Mouse (Mus musculus) layer of hippocampus, postnatal 14 days (tissue): Measurements from ENCODE around the gene Srgap1. TPM values are rescaled to one million over a fixed set of nuclear protein-coding genes. Genes with fewer than 3 reads are reported as not detected.
"Not testable (repeated sequence)": the region's sequence is repeated elsewhere in the genome, so short reads cannot be mapped to it uniquely, and the experiment has no call there.

ENCODE experiments used
- DNase-seq, 2 experiments: peaks; one replicate each; pipeline ENCODE4 v3.0.0; 2021 to 2022; ENCODE audit warnings: low spot score in 2 of 2, mixed read lengths in 1 of 2
- total RNA-seq, 2 experiments: library from RNA; stranded (reverse); gene quantifications; 2 replicates each; pipeline ENCODE4 v1.2.3; 2021

Gene Srgap1
- total RNA-seq, 2 experiments from 2014 or later = 19.0 to 23.4 TPM

DNA sequence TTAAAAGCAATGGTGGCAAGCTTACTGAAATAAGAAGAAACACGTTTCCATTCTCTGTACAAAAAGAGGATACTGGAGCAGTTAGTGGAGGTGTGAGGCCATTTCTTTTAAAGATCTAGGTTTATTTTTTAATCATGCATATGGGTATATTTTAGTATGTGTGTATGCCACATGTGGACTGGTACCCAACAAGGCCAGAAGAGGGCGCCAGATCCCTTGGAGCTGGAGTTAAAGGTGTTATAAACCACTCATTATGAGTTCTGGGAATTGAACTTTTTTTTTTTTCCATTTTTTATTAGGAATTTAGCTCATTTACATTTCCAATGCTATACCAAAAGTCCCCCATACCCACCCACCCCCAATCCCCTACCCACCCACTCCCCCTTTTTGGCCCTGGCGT is 279.8 kb downstream of the Srgap1 start:
- not testable (repeated sequence) for DNase-seq

DNA sequence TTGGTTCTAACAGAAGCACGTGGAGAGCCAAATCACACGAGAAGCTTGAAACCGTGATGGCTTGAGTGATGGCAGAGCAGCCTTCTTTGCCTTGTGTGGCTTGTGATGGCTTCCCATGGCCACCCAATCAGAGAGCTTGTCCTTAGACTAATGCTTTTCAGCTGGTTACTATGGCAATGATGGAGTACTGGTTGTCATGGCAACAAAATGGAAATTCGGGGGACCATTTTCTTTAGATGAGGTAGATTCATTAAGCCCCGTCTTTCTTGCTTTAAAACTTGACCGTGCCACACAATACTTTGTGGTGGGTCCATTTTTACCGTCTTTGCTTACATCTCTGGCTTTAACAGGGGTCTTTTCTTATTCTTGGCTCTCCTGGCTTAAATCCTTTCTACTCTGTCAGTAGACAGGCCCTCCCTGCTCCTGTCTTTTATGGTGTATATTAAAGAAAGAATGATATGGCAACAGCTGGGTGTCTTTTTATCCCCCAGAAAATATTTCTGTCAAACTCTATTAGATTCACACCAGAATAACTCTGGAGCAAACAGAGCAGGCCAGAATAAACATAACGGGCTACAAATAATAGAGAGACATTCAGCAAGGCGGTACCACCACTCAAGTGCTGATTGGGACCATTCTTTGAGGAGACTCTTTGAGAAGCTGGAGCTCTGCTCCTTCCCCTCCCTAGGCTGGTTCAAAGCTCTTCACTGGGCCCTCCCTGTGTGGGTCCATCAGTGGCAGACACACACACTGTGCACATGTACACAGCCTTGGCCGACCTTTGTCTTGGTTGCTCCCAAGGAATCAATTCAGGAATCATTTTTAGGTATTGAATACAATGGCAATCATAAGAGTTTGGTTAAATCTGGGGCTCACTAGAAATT is 281.7 kb downstream of the Srgap1 start:
- DNase-seq = peak; percentile 32 to 71

DNA sequence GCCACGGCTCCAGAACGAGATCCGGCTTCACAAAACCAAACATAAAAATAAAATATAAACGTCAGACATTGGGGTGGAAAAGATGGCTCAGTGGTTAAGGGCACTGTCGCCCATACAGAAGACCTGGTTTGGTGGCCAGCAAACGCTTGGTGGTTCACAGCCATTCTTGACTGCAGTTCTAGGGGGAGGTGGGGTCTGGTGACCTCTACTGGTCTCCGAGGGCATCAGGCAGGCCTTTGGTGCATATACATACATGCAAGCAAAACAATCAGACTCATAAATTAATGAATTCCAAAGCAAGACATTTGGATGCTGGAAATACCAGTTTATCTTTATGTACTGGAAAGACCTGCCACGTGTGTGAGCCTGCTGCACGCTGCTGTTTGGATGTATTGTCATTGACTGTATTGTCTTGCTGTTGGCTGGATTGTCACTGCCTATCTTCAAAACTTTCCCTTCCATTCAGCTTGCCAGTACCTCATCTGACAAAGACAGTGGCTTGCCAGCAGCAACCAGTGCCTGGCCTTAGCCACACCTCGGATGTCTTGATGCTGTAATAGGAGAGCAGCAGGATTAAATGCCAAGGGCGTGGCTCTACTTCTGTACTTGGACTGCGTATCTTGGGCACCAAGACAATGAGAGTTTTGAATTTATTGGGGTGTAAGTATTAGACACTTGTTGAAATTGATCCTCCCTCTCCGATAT is 282.5 kb downstream of the Srgap1 start:
- DNase-seq = no peak

DNA sequence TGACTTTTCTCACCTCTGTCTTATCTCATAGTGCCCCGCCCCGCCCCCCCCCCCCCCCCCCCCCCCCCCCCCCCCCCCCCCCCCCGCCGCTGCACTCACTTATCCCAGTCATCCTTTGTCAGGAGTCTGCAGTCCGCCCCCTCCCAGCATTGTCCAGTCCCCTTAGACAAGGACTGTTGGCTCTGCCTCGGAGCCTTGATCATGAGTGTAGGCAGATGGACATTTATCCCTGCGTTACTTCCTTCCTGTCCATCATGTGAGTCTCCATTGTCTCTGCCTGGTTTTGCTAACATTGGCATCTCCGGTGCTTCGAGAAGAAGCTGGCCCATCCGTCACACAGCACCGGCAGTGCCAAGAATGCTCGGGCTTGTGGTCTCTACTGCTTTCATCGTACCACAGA is 283.9 kb downstream of the Srgap1 start:
- DNase-seq = no peak

DNA sequence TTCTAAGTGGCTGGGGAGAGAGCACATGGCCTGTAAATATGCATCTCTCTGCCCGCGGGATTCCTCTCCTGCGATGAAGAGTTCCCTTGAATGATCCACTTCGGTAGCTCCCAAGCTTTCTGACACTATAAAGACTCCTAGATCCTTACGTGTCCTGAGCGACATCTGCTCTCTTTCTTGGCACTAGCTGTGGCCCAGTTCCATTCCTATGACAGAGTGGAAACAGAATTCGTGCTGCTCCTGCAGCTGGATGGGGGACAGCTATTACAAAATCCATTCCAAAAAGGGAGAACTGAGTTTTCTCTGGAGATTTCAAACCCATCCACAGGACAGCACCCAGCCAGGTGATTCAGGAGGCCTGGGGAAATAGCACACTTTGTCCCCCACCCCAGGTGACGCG is 285.0 kb downstream of the Srgap1 start:
- DNase-seq = no peak

DNA sequence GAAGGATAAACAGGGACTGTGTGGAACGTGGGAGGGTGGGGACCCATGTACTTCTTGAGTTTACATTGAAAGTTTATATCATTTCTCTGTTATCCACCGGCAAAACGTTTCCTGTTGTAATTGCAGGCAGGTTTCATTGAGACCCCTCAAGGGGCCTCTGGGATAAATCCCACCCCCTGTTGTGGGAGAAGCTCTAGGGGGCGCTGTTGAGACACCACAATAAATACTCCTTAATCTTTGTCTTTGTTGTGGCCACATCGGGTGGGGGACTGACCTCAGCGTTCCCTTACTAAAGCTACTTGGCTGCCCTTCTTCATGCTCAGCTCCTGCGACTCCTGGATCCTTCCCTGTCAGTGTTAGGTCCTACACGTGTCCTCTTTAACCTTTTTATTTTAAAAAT is 288.0 kb downstream of the Srgap1 start:
- DNase-seq = no peak

DNA sequence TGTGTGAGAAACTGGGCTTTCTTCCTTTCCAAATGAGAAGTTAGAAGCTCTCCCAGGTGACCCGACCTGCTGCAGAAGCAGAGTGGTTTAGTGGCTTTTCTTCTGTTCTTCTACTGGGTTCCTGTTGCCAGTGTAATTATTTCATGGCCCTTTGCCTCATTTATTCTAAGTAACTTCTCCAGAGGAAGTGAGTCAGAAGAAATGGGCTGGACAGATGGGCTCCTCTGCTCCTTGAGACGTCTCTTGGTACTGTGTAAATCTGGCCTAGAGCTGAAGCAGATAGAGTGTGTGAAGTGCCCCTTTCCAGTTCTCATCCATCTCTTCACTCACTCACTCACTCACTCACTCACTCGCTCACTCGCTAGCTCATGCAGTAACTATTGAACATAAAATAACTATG is 290.4 kb downstream of the Srgap1 start:
- DNase-seq = no peak

DNA sequence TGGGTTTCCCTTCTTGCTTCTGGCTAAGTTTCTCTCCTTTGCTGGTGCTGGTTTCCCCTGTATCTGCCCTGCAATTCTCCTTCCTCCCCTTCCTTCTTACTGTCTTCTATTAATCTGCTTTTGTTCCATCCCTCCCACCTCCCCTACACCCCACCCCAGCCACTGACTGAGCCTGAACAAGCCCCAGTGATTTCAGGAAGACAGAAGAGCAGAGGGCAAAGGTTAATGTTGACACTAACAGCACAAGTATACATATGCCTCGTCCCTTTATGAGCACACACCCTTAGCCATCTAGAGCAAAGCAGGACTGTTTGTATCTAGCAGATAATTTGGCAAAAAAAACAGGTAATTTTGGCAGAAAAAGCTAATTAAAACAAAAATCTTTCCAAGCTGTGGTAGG is 291.3 kb downstream of the Srgap1 start:
- DNase-seq = no peak

DNA sequence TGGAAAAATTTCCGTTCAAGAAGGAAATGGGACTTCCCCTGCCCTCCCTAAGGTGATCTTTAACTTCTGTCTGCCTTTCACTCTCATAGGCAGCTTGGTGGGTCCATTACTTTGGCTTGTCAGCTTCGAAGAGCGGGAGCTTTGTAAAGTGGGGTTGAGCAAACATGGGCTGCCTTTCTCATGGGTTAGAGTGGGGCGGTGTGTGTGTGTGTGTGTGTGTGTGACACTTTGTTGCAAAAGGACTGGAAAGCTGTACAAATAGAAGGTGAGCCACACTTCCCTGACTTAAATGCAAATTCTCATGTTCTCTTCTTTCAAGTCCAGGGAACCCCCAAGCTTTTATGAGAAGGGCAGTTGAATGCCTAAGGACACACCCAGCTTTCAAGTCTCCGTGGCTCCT is 292.9 kb downstream of the Srgap1 start:
- no peak for DNase-seq

DNA sequence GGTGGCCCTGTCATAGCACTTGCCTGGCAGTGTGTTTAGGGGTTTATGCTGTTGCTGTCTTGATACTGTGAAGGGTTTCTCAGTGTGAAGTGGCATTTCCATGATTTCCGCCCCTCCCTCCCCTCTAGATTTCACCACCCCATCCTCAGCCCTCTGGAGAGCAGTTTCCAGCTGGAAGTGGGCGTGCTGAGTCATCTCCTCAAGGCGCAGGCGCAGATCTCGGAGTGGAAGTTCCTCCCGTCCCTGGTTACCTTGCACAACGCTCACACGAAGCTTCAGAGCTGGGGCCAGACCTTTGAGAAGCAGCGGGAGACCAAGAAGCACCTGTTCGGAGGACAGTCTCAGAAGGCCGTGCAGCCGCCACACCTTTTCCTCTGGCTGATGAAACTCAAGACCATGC is 296.9 kb downstream of the Srgap1 start:
- peak; percentile 14 to 16 for DNase-seq

DNA sequence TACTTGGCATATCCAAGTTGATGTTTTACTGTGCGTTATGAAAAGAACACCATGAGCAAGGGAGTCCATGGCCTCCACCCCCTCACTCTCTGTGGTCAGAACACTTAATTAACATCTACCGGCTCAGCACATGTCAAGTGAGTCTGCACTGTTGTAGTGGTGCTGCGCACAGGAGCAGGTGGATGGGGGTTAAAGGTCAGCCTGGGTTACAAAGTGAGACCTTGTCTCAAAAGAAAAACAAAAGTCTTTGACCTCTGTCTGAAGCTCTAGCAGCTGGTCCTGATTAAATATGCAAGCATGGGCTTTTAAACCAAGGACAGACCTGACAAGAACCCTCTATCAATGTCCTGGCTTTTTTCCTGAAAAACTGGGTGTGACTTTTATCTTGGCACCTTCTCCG is 304.8 kb downstream of the Srgap1 start:
- no peak for DNase-seq

DNA sequence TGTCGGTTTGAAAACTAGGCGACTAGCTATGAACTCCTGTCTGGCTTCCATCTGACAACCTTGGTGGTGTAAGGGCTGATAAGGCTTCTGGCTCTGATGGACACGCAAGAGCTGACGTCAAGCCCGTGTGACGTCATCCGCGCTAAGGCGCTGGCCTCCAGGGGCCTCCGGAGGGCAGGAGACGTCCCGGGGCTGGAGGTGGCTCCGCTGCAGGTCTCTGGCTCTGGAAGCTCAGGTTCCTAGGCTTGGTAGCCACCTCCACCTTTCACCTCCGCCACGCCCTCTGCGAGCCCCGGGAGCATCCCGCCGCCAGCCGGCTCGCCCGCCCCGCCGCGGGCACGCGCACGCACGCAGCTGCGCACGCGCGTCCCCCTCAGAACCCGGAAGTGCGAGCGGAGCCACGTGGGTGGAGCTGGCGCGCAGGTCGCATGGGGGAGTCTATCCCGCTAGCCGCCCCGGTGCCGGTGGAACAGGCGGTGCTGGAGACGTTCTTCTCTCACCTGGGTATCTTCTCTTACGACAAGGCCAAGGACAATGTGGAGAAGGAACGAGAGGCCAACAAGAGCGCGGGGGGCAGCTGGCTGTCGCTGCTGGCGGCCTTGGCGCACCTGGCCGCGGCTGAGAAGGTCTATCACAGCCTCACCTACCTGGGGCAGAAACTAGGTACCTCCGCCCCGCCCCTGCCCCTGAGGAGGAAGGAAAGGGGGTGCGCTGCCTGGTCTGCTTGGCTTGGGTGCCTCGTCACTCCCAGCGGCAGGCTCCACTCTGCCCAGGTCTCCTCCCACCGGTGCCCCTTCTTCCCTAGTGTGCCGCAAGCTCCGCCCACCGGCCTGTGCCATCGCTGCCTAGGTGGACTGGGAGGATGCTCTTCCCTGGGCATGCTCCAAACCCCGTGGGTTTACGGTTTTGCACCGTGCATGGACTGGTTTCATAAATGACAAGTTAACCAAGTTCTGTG is 307.3 kb downstream of the Srgap1 start, which contains the start of gene BC048403:
BC048403 (plus strand) TSS at position 390 of the 958 bp plus-strand sequence.
- peak; percentile 78 to 88 for DNase-seq

DNA sequence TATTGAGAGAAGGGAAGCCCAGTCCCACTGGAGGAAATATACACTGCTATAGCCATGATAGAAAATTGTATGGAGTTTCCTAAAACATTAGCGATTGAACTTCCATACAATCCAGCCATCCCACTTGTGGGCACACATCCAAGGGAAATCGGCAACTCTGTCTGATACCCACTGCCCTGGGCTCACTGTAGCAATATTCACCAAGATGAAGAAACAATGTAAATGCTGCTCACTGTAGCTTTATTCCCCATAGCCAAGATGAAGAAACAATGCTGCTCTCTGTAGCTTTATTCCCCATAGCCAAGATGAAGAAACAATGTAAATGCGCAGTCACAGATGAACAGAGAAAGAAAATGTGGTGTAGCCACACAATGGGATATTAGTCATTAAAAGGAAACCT is 309.9 kb downstream of the Srgap1 start:
- no peak for DNase-seq

DNA sequence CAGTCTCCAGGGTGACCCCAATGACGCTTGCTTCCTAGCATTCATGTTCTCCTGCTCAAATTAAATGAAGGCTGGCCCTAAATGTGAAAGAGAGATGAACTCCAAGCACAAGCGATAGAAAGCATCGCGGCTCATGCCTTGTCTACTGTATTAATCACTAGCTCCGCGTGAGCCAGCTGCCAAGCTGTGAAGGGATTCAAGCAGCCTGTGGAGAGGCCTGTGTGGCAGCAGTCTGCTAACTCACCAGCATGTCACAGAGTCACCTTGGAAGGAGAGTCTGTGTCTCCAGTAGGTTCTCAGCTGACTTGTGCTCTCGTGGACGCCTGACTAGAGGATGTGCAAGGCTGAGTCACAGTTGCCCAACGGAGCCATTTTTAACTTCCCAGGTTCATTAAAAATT is 314.6 kb downstream of the Srgap1 start:
- no peak for DNase-seq

DNA sequence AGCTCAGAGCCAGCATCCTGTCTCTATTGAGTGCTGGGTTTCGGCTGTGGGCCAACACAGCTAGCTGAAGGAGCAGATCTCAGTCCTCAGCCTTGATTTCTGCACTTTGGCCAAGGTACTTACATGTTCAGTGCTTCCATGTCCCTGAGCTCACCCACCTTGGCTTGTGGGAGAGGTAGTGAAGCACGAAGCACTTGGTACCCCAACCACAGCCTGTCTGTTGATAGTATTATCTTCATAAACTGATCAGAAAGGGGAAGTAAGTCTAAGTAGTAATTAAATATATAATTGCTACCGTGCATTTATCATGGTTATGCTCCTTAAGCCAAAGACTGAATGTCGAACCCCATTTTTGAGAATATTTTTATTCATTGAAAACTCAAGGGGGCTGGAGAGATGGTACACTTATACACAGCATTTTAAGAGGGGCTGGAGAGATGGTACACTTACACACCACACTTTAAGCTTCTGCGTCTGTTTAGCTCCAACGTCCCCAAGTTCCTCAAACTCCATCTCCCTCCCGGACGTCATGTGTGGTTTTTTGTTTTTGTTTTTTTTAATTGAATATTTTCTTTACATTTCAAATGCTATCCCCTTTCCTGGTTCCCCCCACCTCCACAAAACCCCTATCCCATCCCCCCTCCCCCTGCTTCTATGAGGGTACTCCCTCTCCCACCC is 315.9 kb downstream of the Srgap1 start:
- DNase-seq = no peak

Other genes starting within 250 kb of the Srgap1 start
- gene Rxylt1, start 50.1 kb upstream of the Srgap1 start, total RNA-seq = 10 to 100 TPM; 39.0 to 42.1 TPM